Mouse (Mus musculus) thymus, adult 18-20 months (tissue): ENCODE data around the gene Lss.
A peak's percentile ranks its signal among the peaks of the same experiment; 100 is the strongest.

Experiments used
- DNase-seq, 2 experiments: peaks; one replicate each; pipeline ENCODE4 v3.0.0; 2022; ENCODE audit warnings: mixed read lengths in 2 of 2

The Lss gene

DNA sequence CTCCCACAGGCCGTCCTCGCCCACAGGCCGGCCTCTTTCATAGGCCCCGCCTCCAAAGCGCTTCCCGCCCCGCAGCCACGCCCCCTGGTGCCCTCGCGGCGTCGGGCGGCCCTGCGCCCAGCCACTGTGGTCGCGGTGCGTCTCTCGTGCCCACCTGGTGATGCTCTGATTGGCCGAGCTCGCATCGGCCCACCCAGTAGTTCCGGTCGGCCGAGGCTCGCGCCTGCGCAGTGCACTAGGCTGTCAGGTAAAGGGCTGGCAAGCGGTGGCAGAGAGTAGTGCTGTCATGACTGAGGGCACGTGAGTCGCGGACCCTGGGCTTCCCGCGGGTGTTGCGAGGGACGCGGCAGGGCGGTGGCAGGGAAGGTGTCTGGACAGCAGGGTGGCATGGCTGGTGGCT lies at the start of gene Lss:
Gene Lss, plus strand, starts transcription at position 214 of the 400 bp plus-strand sequence.
- DNase-seq = peak; percentile 94 to 95

DNA sequence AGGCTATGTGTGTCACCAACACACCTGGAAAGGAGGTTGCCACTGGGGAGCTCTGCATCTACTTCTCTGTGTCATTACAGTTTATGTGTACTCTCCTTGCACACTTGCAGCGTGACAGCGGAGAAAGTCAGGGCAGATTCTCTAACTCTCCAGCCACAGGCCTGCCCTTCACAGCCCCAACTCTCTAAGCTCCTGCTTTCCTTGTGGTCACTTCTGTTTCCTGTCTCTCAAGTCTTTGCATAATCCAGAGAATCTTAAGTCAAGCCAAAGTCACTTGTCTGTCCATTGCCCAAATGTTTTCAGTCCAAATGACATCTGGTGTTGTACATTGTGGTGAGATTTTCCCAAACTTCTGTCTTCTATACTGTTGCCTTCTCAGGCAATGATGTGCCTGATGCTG lies 45.1 kb upstream of the Lss start:
- no peak for DNase-seq

DNA sequence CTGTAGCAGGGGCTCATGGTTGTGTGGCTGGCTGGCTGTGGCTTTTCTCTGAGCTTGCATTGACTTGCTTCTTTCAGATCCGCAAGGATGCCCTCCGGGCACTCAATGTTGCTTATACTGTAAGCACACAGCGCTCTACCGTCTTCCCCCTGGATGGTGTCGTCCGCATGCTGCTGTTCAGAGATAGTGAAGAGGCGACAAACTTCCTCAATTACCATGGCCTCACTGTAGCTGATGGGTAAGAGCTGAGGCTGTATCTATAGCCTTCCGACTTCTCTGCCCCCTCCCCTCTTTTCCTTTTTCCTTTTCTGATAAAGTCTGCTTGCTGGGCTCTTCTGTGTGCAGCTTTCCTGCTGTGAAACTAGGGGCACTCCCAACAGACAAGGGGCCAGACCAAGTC lies 43.1 kb upstream of the Lss start:
- no peak for DNase-seq

DNA sequence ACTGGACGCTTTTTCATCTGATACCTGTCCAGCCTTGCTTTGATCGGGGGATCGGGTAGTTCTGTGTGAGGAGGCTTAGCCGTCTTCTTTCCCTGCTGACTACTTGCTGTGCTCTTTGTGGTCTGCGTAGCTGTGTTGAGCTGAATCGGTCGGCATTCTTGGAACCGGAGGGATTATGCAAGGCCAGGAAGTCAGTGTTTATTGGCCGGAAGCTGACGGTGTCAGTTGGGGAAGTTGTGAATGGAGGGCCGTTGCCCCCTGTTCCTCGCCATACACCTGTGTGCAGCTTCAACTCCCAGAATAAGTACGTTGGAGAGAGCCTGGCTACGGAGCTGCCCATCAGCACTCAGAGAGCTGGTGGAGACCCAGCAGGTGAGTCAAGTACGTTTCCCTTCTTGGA lies 42.2 kb upstream of the Lss start:
- DNase-seq = no peak

DNA sequence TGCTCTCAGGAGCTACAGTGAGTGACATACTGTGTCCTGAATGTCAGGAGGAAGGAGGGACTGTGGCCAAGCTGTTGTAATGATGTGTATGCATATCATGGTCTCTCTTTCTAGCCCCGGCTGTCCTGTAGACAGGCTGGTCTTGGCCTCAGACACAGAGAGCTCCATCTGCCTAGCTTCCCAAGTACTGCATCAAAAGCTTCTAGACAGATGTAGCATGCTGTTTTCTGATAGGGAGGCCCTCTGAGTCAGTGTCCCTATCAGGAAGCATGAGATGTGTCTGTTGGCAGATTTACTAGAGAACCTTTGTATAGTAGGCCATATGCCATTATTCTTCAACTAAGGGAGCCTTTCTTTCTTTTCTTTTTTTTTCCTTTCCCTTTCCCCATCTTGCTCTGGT lies 37.9 kb upstream of the Lss start:
- no peak for DNase-seq

DNA sequence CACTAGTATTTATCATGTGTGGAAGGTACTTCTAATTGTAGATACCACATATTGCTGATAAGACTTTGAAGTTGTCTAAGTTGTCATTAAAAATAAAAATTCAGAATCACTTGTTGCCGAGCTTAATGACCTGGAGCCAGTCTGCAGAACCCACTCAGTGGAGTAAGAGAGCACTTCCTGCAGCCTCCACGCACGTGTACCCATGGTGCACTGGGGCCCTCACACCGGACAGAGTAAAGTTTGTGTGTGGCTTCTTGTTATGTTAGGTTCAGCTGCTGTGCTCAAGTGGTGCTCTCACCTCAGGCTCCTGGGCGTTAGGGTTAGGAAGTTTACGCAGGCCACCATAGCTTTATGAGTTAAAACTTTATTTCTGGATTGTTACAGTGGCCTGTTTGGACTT lies 35.9 kb upstream of the Lss start:
- no peak for DNase-seq

DNA sequence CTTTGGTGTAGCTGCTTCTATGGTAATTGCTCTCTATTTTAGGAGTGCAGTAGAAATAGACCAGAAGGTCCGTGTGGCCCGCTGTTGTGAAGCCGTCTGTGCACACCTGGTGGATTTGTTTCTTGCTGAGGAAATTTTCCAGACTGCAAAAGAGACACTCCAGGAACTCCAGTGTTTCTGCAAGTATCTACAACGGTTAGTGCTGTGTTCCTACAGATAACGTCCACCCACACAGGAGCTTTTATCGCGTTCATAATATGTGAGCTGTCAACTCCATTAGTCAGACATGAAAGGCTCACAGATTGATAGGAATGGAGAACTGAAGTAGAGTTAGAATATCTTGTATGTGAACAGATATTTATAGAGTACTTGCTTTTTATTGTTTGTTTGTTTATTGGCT lies 35.0 kb upstream of the Lss start:
- no peak for DNase-seq

DNA sequence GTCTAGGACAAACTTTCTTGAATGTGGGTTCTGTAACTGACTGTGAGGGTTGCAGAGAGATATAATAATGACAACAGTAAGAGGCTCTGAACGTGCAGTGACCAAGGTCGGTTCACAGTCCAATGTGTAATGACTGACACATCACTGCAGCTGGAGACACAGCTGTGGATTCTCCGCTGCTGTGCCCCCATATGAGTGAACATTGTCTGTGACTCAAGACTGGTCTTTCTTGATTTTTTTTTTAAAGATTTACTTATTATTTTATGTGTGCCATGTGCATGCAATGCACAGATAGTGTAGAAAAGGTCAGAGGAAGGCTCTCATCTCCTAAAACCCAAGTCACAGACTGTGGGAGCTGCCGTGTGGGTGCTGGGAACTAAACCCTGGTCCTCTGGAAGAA lies 33.9 kb upstream of the Lss start:
- DNase-seq = no peak

DNA sequence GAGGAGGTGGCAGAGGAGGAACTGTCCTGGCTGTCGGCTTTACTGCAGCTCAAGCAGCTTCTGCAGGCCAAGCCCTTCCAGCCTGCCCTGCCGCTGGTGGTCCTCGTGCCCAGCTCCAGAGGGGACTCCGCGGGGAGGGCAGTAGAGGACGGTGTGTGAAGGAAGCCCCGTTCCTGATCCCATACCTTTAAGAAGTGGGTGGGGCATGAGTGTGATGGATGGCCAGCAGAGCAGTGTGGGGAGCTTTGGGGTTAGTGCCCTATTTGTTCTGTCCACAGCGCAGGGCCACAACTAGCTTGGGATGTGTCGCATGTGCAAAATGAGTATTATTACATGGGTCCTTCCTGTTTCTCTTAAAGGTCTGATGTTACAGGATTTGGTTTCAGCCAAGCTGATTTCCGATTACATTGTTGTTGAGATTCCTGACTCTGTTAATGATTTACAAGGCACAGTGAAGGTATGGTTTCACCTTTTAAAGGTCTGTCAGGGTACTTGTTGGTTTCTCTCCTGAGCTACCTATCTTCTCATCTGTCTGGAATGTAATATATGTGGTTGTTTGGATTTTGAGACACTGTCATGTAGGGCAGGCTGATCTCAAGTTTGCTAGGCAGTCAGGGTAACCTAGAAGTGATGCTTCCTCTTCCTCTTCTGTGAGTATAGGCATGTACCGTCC lies 27.0 kb upstream of the Lss start:
- no peak for DNase-seq

DNA sequence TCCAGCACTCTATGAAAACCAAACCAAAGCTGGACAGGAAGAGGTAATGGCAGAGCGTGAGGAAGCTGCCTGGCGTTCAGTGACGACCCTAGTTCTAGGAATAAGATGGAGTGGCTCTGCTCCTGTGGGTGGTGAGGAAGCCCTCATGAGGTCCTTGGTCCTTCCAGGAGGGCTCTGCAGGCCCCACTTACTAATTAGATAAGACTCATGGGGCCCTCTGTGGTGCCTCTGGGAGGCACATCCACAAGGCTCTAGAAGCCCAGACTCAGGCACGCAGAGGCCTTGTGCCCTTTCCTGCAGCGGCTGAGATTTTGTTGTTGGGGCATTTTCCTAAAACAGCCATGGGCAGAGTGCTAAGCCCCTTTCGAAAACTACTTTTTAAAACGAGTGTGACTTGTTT lies 25.5 kb upstream of the Lss start:
- no peak for DNase-seq

DNA sequence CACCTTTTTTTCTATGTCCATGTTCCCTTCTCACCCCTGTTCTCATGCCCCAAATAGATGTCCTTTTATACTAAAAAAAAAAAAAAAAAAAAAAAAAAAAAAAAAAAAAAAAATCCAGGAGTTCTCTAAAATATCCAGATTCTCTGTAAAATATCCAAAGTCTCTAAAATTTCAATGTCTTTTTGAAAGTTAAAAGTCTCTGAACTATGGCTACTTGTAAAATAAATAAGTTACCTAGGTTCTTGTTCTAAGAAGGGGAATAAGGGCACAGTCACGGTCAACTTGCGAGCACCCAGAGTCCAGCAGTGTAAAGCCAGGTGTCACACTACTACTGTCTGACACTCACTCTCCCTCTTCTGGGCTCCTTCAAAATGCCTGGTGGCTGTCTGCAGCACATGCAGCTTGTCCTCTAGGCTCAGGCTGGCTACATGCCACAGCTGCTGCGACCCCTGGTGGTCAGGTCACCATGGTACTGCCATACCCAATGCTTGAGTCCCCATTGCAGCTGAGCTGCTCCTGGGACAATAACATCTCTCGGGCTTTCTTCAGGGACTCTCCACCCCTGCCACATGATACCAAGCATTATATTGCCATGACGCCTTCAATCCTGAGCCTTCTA lies 18.3 kb upstream of the Lss start:
- peak; percentile 46 to 59 for DNase-seq

DNA sequence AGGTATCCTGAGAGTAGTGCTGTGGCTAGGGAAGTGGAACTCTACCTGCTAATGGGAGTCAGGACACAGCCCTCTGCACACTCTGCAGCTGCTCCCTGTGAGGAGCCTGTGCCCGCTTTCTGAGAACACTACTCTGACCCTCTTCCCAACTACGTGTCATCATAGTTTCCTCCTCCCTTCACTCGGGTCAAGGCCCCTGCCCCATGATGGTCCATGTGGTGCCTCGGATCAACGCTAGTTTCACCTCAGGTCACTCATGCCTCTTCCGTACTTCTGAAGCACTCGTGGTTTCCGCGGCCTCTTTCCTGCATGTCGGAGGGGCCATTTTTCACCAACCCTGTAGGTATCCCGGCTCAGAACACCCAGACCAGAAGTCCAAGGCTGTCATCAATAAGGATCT lies 466 bp upstream of the Lss start:
- DNase-seq = no peak

DNA sequence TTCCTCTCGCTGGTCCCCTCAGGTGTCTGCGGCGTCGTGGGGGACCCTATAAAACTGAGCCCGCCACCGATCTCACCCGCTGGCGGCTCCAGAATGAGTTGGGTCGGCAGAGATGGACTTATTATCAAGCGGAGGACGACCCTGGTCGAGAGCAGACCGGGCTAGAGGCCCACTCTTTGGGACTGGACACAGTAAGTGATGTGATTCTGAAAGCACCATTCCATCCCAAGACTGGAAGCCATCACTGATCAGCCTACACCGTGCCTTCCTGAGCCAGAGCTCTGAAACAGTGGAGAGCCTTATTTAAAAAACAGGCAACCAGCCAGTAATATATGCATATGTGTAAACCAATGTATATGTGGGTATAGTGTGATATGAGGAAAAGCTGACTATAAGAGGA lies 440 bp downstream of the Lss start:
- DNase-seq = no peak

DNA sequence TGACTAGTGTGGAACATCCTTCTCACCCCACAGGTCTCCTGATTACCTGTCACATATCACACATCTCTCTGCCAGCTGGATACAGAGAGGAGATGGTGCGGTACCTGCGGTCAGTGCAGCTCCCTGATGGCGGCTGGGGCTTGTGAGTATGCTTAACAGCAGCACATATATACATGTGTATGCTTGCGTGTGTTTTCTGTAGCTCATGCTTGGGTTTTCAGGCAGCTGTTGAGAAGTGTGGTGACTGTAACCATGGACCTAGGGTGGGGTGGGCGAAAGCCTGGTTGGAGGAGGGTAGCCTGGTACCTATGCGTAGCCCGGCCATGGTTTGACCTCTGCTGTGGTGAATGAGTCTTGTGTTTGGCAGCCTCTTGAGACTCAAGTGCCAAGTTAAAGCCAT lies 4.1 kb downstream of the Lss start:
- no peak for DNase-seq

DNA sequence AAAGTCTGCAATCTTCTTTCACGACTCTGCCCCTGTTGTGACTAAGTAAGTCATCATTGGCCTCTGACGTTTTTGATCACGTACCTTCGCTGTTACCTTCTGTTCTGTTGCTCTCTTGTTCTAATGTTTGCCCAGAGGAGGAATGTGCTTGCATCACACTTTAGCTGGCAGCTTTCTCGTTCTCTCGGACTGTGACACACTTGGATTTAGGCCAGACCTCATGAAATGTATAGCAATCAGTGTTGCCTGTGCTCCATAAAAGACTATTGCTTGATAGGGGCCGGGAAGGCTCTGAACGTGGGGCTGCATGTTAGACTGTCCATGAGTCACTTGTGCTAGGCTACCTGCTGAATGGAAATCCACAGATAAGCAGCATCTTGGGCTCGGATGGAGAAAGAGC lies 6.2 kb downstream of the Lss start:
- DNase-seq = no peak

DNA sequence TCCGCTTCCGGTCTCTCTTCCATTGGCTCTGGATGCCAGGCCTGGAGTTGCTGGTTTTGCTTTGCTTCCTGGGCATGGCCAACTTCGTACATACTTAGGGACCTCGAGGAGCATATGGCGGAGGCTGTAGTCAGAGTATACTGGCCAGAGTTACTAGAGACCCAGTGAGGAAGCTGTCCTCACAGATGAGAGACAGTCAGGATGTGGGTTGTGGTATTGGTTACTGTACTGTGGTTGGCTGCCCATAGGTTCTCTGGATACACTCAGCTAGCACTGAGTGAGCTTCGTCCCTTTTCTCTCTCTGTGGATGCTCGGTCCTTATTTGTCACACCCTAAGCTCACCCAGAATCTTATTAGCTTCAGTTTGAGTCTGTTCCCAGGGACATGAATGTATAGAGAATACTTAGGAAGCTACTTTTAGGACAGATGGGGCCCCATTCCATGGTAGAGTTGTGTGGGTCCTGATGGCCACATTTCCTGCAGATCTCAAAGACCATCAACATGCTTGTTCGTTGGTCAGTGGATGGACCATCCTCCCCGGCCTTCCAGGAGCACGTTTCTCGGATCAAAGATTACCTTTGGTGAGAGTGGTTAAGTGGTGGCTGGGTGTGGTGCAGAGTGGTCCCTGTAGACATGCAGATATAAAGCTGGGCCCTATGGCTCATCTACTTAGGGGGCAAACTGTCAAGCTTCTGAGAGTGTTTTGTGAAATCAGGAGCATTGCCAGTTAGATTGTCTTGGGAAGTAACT lies 10.1 kb downstream of the Lss start:
- DNase-seq = no peak

DNA sequence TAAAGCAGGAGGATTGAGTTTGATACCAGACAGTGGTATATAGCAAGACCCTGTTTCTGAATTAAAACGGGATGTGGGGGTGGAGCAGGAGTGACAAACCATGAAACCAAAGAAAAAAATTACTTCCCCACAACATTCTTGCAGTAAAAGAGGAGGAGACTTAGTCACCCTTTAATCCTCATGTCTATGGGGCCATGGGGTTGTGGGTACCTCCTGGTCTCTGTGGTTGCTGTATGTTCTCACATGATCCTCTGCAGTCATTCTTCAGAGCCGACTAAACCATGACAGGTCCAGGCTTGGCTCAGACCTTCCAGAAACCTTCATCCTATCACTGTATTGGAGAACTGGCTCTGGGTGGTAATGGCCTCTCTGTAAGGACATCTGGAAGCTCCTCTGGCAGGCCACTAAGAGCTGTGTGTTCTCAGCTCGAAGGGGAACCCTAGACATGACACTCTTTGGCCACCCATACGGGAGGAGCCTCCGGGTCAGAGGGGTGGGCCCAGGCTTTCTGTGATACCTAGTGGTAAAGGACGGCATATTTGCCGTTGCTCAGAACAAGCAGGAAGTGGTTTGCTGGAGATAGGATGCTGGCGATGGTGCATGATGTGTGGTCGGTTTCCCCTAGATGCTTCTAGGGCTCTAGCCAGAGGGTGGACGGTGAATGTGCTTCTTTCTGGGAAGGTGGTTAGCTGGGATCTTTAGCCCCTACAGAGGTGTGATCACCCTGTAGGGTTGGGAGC lies 11.4 kb downstream of the Lss start:
- DNase-seq = peak in 1 of 2 experiments; percentile 22

DNA sequence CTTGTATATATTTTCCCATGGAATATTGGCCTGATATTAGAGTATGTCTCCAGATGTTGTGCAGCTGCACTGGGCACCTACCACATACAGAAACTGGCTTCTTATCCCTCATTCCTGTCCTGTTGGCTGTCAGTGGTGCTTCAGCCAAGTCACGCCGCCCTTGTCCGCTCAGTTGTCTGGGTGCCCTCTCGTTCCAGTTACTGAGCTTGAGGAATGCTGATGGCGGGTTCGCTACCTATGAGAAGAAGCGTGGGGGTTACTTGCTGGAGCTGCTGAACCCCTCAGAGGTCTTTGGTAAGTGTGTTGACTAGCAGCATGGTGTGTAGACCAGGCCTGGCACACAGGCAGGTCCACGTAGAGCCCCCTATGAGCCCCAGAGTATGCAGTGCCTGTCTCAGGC lies 15.2 kb downstream of the Lss start:
- no peak for DNase-seq

DNA sequence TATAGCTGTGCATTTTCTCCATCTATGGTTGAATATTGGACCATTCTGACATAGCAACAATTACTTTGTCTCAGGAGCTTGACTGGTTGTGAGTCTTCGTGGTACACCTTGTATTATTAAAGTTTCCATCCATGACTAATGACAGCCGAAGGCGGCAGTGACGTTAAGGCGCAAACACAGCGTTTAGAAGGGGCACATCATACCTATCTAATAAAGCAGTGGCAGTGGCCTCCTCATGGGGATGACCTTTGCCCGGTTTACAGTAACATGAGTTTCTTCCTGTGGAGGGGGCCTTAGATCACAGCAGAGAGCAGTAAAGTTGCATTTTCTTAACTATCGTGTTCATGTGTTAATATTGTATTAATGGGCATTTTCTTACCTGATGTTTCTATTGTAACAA lies 16.8 kb downstream of the Lss start:
- no peak for DNase-seq

DNA sequence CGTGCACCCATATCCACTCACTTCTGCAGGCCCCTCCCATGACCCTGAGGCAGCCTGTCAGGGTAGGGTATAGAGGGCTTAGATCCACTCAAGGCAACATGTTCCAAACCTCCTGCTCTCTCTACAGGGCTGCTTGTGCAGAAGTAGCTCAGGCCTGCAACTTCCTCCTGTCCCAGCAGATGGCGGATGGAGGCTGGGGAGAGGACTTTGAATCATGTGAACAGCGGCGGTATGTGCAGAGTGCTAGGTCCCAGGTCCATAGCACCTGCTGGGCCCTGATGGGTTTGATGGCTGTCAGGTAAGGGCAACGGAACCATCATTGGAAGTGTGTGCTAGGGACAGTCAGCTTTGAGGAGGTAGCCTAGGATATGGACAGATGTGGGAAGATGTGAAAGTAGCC lies 19.1 kb downstream of the Lss start:
- no peak for DNase-seq

DNA sequence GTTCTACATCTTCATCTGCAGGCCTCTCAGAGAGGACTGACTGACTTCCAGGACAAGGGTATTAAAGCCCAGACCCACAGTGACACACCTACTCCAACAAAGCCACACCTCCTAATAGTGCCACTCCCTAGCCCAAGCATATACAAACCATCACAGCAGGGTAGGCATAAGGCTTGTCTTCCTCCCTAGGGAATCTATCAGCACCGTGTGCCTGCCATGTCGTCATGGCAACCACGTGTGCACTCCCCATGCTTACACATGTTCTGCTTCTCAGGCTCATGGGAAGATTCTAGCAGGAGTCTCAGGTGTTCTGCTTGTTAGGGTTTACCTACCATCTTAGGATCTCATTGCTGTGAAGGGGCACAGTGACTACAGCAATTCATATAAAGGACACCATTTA lies 20.2 kb downstream of the Lss start:
- no peak for DNase-seq

DNA sequence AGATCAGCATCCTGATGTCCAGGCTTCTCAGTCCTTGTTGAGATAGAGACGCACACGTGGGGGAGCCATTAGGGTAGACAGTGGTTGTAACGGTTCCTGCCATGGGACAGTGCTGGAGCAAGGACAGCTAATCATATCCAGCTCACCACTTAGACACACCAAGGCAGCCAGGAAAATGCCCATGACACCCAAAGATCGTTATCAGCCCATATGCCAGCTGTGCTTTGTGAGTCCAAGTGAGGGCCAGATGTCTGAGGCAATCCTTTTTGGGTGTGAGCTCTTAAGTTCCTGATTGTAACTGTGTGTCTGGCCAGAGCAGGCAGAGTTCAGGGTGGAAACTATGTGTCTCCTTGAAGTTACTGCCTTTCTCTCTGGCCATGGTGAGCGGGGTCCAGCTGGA lies 22.7 kb downstream of the Lss start:
- no peak for DNase-seq

DNA sequence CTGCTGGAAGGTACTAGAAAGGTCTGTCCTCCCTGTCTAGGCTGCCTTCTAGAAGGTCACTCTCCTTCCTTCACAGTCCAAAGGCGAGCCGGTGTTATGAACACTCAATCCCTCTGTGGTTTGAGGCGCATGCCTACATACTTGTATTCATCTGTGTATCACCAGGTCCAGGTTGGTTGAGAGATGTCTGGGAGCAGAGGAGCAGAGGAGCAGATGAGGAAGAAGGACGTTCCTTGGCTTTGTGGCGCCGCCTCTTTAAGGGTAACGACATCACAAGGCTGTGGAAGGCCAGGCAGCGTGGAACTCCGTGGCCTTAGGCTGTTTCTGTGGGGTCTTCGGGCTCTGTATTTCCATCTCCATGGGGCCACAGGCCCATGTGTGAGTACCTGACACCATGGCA lies 30.6 kb downstream of the Lss start, which contains the start of gene Spatc1l:
Gene Spatc1l, plus strand, starts transcription at position 301 of the 400 bp plus-strand sequence.
- no peak for DNase-seq
